Mouse (Mus musculus) ES-E14 (cell line): Measurements from ENCODE around the gene Slc50a1.

Experiments used
- CHD2 ChIP-seq: IDR thresholded peaks from 2 replicates; pipeline ENCODE4 v1.6.1; 2014; ENCODE audit warnings: mild to moderate bottlenecking, low read depth, low read length, inconsistent platforms
- HCFC1 ChIP-seq: IDR thresholded peaks from 2 replicates; pipeline ENCODE4 v1.6.1; 2012; ENCODE audit warnings: low read length, inconsistent platforms, borderline replicate concordance; ENCODE audit not compliant: insufficient read depth
- ZNF384 ChIP-seq: IDR thresholded peaks from 2 replicates; pipeline ENCODE4 v1.6.1; 2012; ENCODE audit warnings: low read depth, low read length, inconsistent platforms

- TF ChIP-seq ZNF384: no peak
- TF ChIP-seq CHD2: no peak
- no peak for TF ChIP-seq HCFC1
Observed at GRCm38 (mm10) chr3:89230561-89230960, 39.8 kb downstream of the Slc50a1 start.
